Mouse (Mus musculus) c-Kit-positive CD71-positive TER-119-negative erythroid progenitor cells, embryonic 14.5 days (primary cell): Measurements from ENCODE around the gene Cabcoco1.

Experiments
- DNase-seq: peaks from one replicate; pipeline ENCODE4 v3.0.0-alpha.2; 2013; ENCODE audit warnings: low read depth

Cabcoco1 gene

GRCm38 (mm10) chr10:68507741-68508140 is 34.0 kb downstream of the Cabcoco1 start:
- no peak for DNase-seq

- no peak for DNase-seq
Observed at GRCm38 (mm10) chr10:68506242-68506641, 35.5 kb downstream of the Cabcoco1 start.

DNA sequence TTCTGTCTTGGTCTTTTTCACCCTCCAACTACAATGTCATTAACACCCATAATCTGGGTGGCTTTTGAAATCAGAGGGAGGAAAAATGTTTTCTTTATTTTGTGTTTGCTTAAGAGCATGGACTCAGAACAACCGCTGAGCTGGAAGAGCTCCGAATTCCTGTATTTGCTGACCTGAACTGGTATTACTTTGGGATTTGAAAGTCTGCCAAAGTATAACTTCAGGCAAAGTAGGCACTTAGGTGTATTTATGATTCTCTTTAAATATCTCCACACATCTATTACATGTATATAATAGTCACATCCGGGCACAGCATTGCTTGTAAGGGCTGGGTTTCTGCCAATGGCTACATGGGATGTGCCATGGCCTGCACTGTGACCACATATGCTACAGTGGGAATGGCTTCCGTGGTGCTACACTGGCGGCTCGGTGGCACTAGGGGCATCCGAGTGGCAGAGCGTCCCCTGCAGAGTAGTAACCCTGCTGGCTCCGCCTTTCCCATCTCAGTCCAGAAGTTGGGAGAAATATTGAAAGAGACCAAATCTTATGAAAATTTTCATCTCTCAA is 37.0 kb downstream of the Cabcoco1 start:
- no peak for DNase-seq

- DNase-seq = no peak
Observed at GRCm38 (mm10) chr10:68501067-68501466, 40.6 kb downstream of the Cabcoco1 start.

DNA sequence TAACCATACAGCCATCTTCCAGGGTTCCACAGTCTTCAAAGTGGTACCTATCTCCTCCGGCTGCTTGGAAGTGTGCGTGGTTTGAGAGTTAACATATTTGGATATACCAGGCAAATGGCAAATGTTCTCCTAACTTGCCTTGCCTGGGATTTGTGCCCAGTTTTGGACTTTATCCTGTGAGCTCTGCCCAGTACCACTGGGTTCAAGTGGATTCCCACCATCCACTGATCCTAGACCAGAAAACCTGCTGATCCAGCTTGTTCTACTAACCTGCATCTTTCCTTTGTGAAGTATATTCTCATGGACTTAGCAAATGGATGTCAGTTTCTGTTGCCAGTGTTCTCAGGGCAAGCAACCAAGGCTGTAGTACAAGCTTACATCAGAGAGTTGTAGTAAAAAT is 46.5 kb downstream of the Cabcoco1 start:
- no peak for DNase-seq

- DNase-seq = no peak
Observed at GRCm38 (mm10) chr10:68491557-68491956, 50.1 kb downstream of the Cabcoco1 start.

DNA sequence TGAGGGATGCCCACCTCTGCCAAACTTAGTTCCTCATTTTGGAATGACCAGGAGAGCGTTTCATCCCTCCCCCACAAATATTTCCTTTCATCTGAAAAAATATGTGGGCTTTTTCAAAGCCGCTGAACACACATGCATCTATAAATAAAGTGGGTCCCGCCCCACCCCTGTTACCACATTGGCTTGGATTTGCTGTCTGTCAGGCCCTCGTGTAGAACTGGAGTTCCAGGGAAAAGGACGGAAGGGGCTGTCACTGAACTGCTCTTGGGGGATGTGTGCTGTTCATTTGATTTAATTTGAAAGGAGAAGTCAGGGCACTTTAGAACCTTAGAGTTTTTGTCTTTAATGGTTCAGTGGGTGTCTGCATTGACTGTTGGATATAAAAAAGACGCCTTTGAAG is 50.9 kb downstream of the Cabcoco1 start:
- DNase-seq = no peak

DNA sequence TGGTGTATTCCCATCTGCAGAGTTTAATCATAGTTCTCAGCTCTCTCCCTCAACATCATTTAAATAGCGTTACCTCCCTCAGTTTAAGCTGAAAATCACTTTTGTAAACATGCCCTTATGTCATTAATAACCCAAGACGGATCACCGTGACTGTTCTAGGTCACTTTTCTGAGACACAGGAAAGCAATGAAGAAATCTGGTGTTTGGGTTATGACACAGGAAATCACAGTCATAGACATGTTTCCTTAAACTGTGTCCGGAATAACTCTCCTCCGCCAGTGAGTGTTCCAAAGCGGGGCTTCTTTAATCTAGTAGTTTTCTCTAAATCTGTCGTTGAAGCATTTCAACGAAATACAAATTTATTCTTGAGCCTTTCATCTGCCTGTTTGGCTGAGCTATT is 68.9 kb downstream of the Cabcoco1 start:
- no peak for DNase-seq

DNA sequence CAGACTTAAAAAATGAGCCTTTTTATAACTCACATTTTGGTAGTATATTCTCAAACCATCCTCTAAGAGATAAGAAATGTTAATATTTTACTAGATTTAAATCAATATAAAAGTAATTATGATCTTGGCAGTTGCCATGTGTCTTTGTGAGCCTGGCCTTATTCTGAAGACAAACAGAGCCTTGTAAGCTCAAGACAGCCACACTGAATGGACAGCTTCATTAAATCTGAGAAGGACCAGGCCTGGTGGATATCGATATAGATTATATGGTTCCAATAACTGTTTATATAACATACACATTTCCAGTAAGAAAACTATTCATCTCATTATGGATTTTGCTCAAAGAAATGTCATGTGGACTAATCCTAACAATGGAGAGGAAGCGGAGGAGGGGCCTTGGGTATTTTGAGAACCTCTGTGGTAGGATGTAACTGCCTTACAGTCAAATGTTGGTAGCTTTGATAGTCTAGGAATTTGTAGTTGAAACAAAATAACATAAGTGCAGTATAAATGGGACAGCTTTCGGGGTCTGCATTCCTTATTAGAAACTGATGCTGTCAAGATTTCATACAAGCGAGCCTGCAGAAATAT is 75.9 kb downstream of the Cabcoco1 start:
- DNase-seq = no peak

DNA sequence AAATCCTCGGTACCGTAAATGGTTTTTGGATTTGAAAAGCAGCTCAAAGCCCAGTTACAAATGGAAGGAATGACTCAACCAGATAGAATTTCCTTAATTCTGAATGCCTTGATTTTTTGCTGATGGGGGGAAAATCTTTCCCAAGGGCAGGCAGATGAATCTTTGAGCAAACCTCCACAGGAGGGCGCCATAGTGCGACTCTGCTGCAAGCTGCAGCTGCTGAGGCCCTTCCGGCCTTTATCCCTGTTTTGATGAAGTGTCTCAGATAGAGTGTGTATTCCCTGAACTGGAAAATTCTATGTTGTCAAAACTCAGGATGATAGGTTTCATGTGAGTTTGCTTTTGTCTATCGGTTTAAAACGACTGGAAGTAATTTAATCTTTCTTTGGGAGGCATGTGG is 76.8 kb downstream of the Cabcoco1 start:
- DNase-seq = peak; percentile 9

- no peak for DNase-seq
Observed at GRCm38 (mm10) chr10:68459784-68460183, 81.9 kb downstream of the Cabcoco1 start.

DNA sequence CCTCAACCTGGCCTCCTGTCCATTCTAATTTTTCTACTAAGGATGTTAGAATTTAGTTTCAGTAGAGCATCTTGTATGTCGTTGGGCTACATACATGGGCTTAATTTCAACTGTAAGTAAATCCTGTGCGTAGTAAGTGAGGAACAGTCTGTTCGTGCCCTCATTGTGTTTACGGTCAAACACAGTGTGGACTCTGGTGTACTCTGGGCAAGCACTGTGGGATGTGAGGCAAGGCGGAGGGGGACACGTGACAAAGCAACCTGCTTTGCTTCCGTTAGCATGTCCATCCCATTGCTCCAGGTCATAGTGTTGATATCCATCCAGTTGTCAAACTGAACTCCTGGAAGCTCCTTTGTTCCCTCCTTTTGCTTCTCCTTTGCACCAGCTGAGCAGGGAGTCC is 84.7 kb downstream of the Cabcoco1 start:
- DNase-seq = no peak

DNA sequence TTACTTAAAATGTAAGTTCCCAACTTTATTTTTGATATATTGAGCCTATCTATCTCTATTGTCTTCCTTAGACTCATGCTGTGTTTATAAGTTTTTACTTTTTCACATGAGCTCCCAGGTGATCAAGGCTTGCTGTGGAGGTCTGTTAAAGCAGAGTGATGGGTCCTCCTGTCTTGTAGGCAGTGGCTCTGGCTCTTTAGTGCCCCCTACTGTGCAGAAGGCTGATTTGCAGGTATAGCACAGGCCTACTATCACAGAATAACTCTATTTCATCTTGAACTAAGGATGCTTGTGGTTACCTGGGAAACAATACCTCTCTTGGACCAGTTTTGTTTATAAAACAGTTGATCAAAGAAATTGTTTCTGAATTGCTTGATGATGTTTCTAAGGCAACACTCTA is 87.2 kb downstream of the Cabcoco1 start:
- no peak for DNase-seq

DNA sequence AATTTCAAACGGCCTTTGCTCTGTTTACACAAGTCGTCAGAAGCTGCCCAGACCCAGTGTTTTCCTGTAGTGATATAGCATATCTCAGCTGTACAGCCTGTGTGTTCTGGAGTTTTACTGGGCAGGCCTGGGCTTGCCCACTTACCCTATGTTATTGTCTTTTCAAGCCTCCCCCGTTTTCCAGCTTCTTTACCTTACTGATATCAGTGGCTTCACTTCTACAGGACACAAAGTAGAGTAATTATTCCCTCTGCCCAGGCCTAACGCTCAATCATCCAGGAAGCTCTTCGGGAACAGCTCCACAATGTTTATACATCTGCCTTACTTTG is 94.9 kb downstream of the Cabcoco1 start:
- peak; percentile 34 for DNase-seq

GRCm38 (mm10) chr10:68445876-68446796 is 95.6 kb downstream of the Cabcoco1 start:
- DNase-seq = peak; percentile 4

- no peak for DNase-seq
Observed at GRCm38 (mm10) chr10:68445244-68445811, 96.4 kb downstream of the Cabcoco1 start.

DNA sequence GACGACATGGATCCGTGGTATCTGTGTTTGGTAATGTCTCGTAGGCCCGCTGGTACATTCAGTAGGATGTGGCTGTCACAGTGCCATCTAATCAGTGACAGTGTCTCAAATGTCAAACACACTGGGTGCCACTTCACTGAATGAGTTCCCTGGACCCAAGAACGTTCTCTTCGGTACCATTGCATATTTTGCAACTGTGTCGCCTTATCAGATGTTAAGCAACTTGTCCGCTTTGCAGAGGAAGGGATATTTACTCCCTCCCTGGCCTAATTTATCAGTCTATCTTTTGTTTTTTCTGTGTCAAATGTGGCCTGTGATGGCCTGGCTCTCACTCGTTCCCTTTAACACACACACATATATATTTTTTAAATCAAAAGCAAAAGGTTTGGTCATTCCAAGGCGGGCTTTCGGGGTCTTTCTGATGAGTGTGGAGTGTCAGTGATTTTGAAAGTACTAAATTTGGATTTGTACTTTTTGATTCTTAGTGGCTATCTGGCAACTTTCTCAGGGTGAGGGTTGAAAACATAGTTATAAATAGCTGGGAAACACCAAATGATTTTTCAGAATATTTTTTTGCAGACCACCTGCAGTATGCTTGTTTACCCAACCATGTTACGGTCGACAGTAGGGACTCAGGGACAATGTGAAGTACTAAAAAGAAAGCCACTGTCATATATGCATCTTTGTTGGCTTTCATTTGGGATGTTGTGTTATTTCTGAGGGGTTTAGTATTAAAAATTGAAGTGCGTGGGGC is 97.2 kb downstream of the Cabcoco1 start:
- no peak for DNase-seq

DNA sequence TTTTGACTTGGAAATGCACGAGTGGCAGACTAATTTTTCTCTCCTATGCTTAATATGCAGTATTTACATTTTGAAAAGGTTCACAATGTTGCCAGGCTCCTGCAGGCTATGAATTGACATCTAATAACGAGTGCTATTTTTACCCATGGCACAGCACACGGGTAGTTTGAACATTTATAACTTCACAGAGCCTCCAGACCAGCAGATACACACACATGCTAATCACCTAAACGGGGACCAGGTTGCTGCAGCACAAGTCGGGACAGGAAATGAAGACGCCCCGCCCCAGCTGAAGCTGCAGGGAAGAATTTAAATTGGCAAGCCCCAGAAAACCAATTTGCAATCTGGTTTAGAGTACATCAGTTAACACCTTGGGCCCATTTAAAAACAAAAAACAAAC is 98.6 kb downstream of the Cabcoco1 start:
- DNase-seq = no peak

DNA sequence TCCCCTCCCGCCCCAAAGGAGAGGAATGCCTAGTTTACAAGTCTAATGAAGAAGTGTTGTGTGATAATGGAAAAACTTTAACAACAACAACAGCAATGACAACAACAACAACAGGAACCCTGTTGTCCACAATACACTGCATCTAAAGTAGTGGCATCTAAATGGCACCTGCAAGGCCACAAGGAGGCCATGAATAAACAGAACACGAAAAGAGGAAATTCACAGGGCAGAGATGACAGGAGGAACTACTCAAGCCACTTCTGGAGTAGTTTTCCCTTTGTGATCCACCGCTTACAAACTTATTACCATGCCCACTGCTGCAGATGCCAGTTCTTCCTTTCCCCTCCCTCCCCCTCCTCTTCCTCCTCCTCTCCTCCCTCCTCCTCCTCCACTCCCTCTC is 99.0 kb downstream of the Cabcoco1 start:
- DNase-seq = no peak

DNA sequence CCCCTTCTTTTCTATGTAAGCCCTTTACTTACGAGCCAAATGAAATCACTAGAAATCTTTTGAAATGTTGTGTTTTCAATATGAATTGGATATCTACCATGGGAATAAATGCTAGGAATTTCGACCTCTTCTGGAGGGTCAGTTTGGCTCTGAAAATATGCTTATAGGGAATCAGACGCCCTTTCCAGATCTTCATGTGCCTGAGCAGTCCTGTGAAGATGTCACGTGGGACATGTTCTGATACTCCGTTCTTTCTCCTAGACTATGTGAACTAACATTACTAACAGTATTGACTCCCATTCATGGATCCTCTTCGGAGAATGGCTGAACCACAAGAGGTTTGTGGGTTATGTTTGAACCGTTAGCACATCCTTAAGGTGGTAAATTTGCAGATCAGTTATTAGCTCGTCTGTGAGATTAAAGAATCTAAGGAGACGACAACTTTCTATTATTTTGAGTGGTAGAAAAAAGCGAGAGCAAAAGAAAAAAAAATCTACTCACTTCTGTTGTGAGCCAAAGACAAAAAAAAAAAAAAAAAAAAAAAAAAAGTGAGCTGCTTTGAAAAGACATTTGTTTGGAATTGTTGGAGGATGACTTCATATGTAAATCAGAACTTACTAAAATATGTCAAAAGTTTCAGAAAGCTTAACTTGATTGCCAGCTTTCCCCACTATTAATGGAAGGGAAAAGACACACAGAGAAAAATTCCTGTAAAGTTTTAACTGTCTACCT is 99.6 kb downstream of the Cabcoco1 start:
- DNase-seq = no peak

DNA sequence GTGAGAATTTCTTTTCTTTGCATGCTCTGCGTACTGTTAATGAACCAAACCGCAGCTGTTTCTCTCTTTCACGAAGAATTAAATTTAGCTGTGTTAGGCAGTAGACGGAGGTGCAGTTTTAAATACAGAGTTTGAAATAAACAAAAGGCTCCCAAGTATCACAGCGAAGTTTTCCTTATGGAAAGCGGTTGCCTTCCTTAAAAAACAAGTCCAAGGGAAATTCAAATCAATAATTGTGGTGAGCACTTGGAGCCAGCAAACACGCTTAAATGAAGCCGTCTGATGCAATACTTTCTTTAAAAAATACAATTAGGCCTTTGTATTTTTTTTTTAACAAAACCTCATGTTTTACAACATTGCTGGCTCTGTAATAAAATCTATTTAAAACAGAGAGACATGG is 101.2 kb downstream of the Cabcoco1 start:
- DNase-seq = no peak

DNA sequence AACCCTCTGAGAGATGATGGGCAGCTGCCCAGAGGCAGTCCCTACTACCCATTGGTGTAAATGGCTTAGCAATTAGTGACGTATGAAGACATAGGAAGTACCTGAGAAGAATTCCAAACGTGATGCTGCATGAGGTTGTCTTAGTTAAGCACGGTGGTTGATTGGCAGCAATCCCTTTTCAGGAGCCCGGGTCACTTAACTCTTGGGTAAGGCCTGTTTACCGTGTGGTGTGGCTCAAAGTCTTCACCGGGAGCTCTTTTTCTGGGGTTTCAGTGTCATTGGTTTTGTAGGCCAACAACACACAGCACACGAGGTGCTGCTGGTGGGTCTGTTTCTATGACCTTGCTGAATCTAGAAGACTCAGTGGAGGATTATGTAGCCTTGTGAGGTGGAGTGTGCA is 105.9 kb downstream of the Cabcoco1 start:
- no peak for DNase-seq
